Mouse (Mus musculus) heart, postnatal 25 days (tissue): Measurements from ENCODE around the gene Enpp5. TPM values are rescaled to one million over a fixed set of nuclear protein-coding genes. Genes with fewer than 3 reads are reported as not detected.

Experiments
- total RNA-seq, 2 experiments: library from RNA; stranded (reverse); gene quantifications; 2 replicates each; pipeline ENCODE4 v1.2.3; 2021

The Enpp5 gene
- total RNA-seq, 2 experiments from 2014 or later, result 10.1 to 10.6 TPM

Other genes starting within 250 kb of the Enpp5 start
- gene Enpp4, start 27.0 kb downstream of the Enpp5 start, total RNA-seq, result 10 to 100 TPM; 19.0 to 19.1 TPM
- 100 to 1,000 TPM; 114 to 142 TPM for gene Clic5, start 109.8 kb downstream of the Enpp5 start, total RNA-seq